Mouse (Mus musculus) forebrain, embryonic 14.5 days (tissue): ENCODE measurements at regions not wholly inside any gene's neighbourhood (a gene's known extent, or its start where the extent isn't known, plus 50 kb on each side); places are given as distances from the start of the nearest gene placed in this dataset.
A peak's percentile ranks its signal among the peaks of the same experiment; 100 is the strongest.
"Not testable (repeated sequence)": the region's sequence is repeated elsewhere in the genome, so short reads cannot be mapped to it uniquely, and the experiment has no call there.

Experiments
- ATAC-seq: fragments of 200-750 bp; cut with Nextera tagmentation; 2 replicates; pipeline ENCODE4 v1.8.0; 2017; ENCODE audit warnings: mild to moderate bottlenecking, moderate library complexity
- DNase-seq: peaks from one replicate; pipeline ENCODE4 v3.0.0-alpha.2; 2015; ENCODE audit warnings: low spot score
- H3K27ac ChIP-seq: fragments of 300-500 bp; sonication (generic); 2 replicates; pipeline ENCODE4 v1.5.1; 2014; ENCODE audit warnings: low read depth, mild to moderate bottlenecking, control low read depth, low read length, moderate library complexity
- H3K27me3 ChIP-seq: fragments of 300-500 bp; sonication (generic); replicated peaks from 2 replicates; pipeline ENCODE4 v1.6.1; 2014; ENCODE audit warnings: low read length, control low read depth, mixed read lengths; ENCODE audit not compliant: control insufficient read depth, insufficient read depth
- H3K36me3 ChIP-seq: fragments of 300-500 bp; sonication (generic); 2 replicates; pipeline ENCODE4 v1.6.1; 2014; ENCODE audit warnings: low read length, control low read depth; ENCODE audit not compliant: control insufficient read depth, insufficient read depth
- H3K4me1 ChIP-seq: fragments of 300-500 bp; sonication (generic); 2 replicates; pipeline ENCODE4 v1.6.1; 2014; ENCODE audit warnings: antibody characterized with exemption, low read length, control low read depth; ENCODE audit not compliant: control insufficient read depth, insufficient read depth
- H3K4me2 ChIP-seq: fragments of 300-500 bp; sonication (generic); 2 replicates; pipeline ENCODE4 v1.6.1; 2014; ENCODE audit warnings: mild to moderate bottlenecking, control low read depth, low read length
- H3K4me3 ChIP-seq: fragments of 300-500 bp; sonication (generic); 2 replicates; pipeline ENCODE4 v1.5.1; 2014; ENCODE audit warnings: low read depth, low read length, control low read depth
- H3K9ac ChIP-seq: fragments of 300-500 bp; sonication (generic); 2 replicates; pipeline ENCODE4 v1.6.1; 2014; ENCODE audit warnings: mild to moderate bottlenecking, low read length, control low read depth, moderate library complexity
- H3K9me3 ChIP-seq: fragments of 300-500 bp; sonication (generic); replicated peaks from 2 replicates; pipeline ENCODE4 v1.6.1; 2016; ENCODE audit warnings: low read length, control low read depth, mixed read lengths; ENCODE audit not compliant: control insufficient read depth
- WGBS: fragments of 180-500 bp; shearing (Covaris S2); extraction: QIAGEN DNeasy Blood & Tissue Kit; methylation state at CpG from one replicate; pipeline ENCODE4 v1.1.7; 2014; 5-methylcytosine and 5-hydroxymethylcytosine counted together

DNA sequence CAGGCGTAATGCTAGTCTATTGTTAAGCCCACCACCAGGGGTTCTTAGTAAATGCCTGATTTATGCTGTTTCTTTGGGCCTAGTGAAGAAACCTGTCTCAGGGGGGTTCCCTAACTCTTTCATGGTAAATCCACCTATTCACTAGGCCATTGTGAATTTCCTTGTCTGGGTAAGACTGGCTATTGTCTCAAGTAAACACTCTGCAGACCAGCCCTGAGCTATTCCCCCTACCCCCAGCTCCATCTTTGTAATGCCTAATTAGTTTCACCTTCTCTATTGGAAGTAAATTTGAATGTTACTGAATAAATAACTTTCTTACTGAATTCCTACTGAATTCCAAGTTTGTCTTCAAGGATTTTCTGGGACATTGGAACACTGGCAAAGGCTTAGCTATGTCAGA, 656.2 kb downstream of the Hdgfl1 start:
- H3K9me3 ChIP-seq, H3K27ac ChIP-seq, H3K4me2 ChIP-seq, H3K36me3 ChIP-seq, H3K4me1 ChIP-seq, H3K4me3 ChIP-seq, ATAC-seq, H3K9ac ChIP-seq, H3K27me3 ChIP-seq, DNase-seq: not testable (repeated sequence)
- 17% methylated on average over 1 of the region's 1 CpGs for WGBS

- DNase-seq: peak; percentile 55
- Histone ChIP-seq H3K4me1 (no peaks in the 10 kb centered on the region), H3K9ac (no peak overlapping the region), H3K27ac (no peak overlapping the region), H3K4me2 (no peak overlapping the region), H3K36me3 (no peaks in the 10 kb centered on the region), H3K4me3 (no peak overlapping the region), H3K27me3 (no peaks in the 10 kb centered on the region), H3K9me3 (no peaks in the 10 kb centered on the region)
- peak; percentile 55; the same call in 1 of the 2 replicates for ATAC-seq
Observed at GRCm38 (mm10) chr13:26112579-26112978, 657.4 kb downstream of the Hdgfl1 start.

DNA sequence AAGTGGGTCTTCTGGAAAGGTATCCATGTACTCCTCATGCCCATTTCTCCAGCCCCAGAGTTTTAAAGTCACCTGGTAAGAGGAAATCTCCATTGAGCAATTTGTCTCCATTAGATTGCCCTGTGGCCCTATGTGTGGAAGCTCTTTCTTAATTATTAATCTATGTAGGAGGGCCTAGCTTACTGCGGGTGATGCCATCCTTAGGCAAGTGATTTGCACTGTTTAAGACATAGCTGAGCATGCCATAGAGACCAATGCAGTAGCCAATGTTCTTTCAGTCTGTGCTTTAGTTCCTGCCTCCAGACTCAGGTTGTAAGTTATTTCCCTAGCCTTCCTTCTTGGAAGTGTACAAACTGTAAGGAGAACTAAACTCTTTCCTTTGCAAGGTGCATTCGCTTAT, 661.0 kb downstream of the Hdgfl1 start:
- Histone ChIP-seq H3K4me2 (no peak overlapping the region), H3K4me1 (no peaks in the 10 kb centered on the region), H3K9ac (no peak overlapping the region), H3K9me3 (no peaks in the 10 kb centered on the region), H3K27me3 (no peaks in the 10 kb centered on the region), H3K4me3 (no peak overlapping the region), H3K27ac (no peak overlapping the region), H3K36me3 (no peaks in the 10 kb centered on the region)
- no peak for ATAC-seq
- 91% methylated on average over 2 of the region's 2 CpGs for WGBS
- DNase-seq: no peak

- no peaks in the 10 kb centered on the region for H3K9me3 ChIP-seq
- 85% methylated on average over 3 of the region's 3 CpGs for WGBS
- H3K27me3 ChIP-seq: no peaks in the 10 kb centered on the region
- no peak overlapping the region for H3K4me3 ChIP-seq
- H3K27ac ChIP-seq: no peak overlapping the region
- no peaks in the 10 kb centered on the region for H3K36me3 ChIP-seq
- no peak overlapping the region for H3K9ac ChIP-seq
- DNase-seq: no peak
- ATAC-seq: no peak
- no peak overlapping the region for H3K4me2 ChIP-seq
- H3K4me1 ChIP-seq: no peaks in the 10 kb centered on the region
Observed at GRCm38 (mm10) chr13:26088727-26089126, 681.2 kb downstream of the Hdgfl1 start.

DNA sequence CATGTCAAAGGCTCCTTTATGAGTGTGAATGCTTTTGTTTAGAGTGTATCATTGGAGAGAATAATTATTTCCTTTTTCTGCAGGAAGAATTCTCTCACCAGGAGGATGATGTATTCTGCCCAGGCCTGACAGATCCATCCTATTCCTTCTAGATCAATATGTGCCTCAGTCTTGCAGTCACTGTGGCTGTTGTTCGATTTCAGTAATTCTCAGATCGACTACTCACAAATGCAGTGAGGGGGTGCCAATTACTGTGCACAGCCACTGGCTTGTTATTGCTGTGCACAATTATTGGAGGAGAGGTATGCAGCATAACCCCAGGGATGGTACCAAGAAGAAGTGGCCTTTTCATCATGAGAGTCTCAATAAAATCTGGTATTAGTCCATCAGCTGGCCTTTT, 689.2 kb downstream of the Hdgfl1 start:
- 0 out of 2 replicates have a peak, but pooled peaks have one; percentile 50 for ATAC-seq
- no peak overlapping the region for H3K4me2 ChIP-seq
- peak overlapping the region; percentile 39; the same call in 1 of the 2 replicates for H3K27ac ChIP-seq
- no peaks in the 10 kb centered on the region for H3K27me3 ChIP-seq
- WGBS: 38% methylated on average over 2 of the region's 2 CpGs
- no peaks in the 10 kb centered on the region for H3K9me3 ChIP-seq
- no peaks in the 10 kb centered on the region for H3K36me3 ChIP-seq
- peak; percentile 41 for DNase-seq
- no peak overlapping the region for H3K9ac ChIP-seq
- H3K4me1 ChIP-seq: no peaks in the 10 kb centered on the region
- no peak overlapping the region for H3K4me3 ChIP-seq

- no peaks in the 10 kb centered on the region for H3K36me3 ChIP-seq
- ATAC-seq (0 out of 2 replicates have a peak, but pooled peaks have one; percentile 23), DNase-seq (peak; percentile 45)
- no peaks in the 10 kb centered on the region for H3K9me3 ChIP-seq
- no peaks in the 10 kb centered on the region for H3K4me1 ChIP-seq
- H3K4me2 ChIP-seq: no peak overlapping the region
- H3K27me3 ChIP-seq: no peaks in the 10 kb centered on the region
- no peak overlapping the region for H3K27ac ChIP-seq
- WGBS: 48% methylated on average over 4 of the region's 4 CpGs
- H3K4me3 ChIP-seq: no peak overlapping the region
- no peak overlapping the region for H3K9ac ChIP-seq
Observed at GRCm38 (mm10) chr13:26080302-26080701, 689.7 kb downstream of the Hdgfl1 start.

DNA sequence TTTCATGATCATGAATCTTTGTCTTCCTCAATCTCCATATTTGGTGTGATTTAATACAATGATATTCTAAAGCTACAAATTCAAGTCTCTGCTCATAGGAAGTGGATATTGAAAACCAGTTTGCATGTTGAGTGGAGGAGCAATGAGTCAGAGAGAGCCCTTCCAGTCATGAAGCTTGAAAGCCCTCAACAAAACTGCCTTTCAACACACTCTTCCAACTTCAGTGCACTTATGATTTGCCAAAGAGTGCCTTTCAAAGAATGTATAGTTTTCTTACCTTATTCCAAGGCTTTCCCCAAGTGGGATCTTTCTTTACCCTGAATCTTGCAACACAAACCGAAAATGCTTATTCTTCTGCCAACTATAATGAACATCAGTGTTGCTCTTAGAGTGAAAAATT, 690.6 kb downstream of the Hdgfl1 start:
- Histone ChIP-seq H3K4me3 (no peak overlapping the region), H3K27ac (no peak overlapping the region), H3K4me1 (no peaks in the 10 kb centered on the region), H3K9me3 (no peaks in the 10 kb centered on the region), H3K9ac (no peak overlapping the region), H3K27me3 (no peaks in the 10 kb centered on the region), H3K4me2 (no peak overlapping the region), H3K36me3 (no peaks in the 10 kb centered on the region)
- WGBS: 83% methylated on average over 1 of the region's 1 CpGs
- DNase-seq (no peak), ATAC-seq (no peak)

DNA sequence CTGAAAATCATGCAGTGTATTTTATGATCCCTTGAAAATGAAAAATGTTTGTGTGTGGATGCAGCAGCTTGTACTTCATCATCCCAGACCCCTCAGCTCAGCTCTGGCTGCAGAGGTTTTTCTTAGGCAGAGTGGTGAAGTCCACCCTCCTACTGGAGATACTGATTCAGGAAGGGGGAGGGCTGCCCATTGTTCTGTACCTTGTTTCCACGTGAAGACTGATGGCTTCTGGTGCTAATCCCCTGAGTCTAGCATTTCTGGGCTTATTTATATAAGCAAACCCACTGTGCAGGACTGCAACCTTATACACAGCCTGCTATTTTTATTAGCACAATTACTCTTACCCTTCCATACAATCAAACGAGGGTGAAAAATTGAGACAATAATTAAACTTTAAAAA, 708.6 kb downstream of the Hdgfl1 start:
- H3K4me1 ChIP-seq: no peaks in the 10 kb centered on the region
- no peak overlapping the region for H3K27ac ChIP-seq
- no peak for DNase-seq

DNA sequence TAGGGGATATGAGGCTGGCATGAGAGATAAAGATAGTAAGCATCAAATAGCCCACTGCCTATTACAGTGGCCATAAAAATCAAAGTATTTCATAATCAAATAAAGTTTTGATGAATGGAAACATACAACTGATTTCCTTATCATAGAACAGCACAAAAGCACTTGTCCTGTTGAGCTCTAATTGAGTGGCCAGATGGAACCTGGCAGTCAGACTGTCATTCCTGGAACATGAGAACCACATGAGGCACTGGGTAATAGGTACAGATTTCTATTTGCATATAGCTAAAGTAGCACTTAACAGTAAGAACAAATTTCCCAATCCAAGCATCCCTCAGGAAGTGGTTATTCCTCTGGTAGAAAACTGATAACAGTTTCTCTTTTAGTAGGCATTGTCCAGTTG, 732.3 kb downstream of the Hdgfl1 start:
- H3K9ac ChIP-seq: no peak overlapping the region
- no peak overlapping the region for H3K4me3 ChIP-seq
- no peak overlapping the region for H3K4me2 ChIP-seq
- H3K27ac ChIP-seq: no peak overlapping the region
- no peaks in the 10 kb centered on the region for H3K27me3 ChIP-seq
- DNase-seq (peak; percentile 13), ATAC-seq (no peak)
- no peaks in the 10 kb centered on the region for H3K36me3 ChIP-seq
- H3K9me3 ChIP-seq: no peaks in the 10 kb centered on the region
- H3K4me1 ChIP-seq: no peaks in the 10 kb centered on the region

More for the DNA sequence above, 708.6 kb downstream of the Hdgfl1 start:
- H3K36me3 ChIP-seq: no peaks in the 10 kb centered on the region
- H3K9ac ChIP-seq: no peak overlapping the region
- H3K4me3 ChIP-seq: no peak overlapping the region
- no peaks in the 10 kb centered on the region for H3K9me3 ChIP-seq
- ATAC-seq: 0 out of 2 replicates have a peak, but pooled peaks have one; percentile 12
- 10% methylated on average over 2 of the region's 2 CpGs for WGBS
- H3K27me3 ChIP-seq: no peaks in the 10 kb centered on the region
- no peak overlapping the region for H3K4me2 ChIP-seq
